Mouse (Mus musculus) ES-Bruce4 (cell line): Measurements from ENCODE around the gene Hbq1b. TPM values are rescaled to one million over a fixed set of nuclear protein-coding genes. Genes with fewer than 3 reads are reported as not detected.
A peak's percentile ranks its signal among the peaks of the same experiment; 100 is the strongest.

Experiments used
- H3K27ac ChIP-seq: 2 replicates; pipeline ENCODE4 v1.5.1; 2012; ENCODE audit warnings: low read length, inconsistent platforms; ENCODE audit not compliant: insufficient read depth
- H3K27me3 ChIP-seq: 2 replicates; pipeline ENCODE4 v1.6.1; 2012; ENCODE audit warnings: mild to moderate bottlenecking, low read length, inconsistent platforms; ENCODE audit not compliant: control insufficient read depth, poor library complexity, insufficient read depth, severe bottlenecking
- H3K36me3 ChIP-seq: 2 replicates; pipeline ENCODE4 v1.6.1; 2012; ENCODE audit warnings: inconsistent platforms, mild to moderate bottlenecking, low read length, moderate library complexity; ENCODE audit not compliant: control insufficient read depth, poor library complexity, insufficient read depth, severe bottlenecking
- H3K4me1 ChIP-seq: one replicate; pipeline ENCODE4 v1.8.1; 2011; ENCODE audit warnings: low read length; ENCODE audit not compliant: control insufficient read depth, insufficient read depth
- H3K4me3 ChIP-seq: 2 replicates; pipeline ENCODE4 v1.5.1; 2011; ENCODE audit warnings: low read depth, mild to moderate bottlenecking, low read length
- H3K9ac ChIP-seq: 2 replicates; pipeline ENCODE4 v1.6.1; 2012; ENCODE audit warnings: low read depth, mild to moderate bottlenecking, inconsistent platforms; ENCODE audit not compliant: poor library complexity, severe bottlenecking
- H3K9me3 ChIP-seq: replicated peaks from 2 replicates; pipeline ENCODE4 v1.6.1; 2012; ENCODE audit warnings: mild to moderate bottlenecking, low read length, inconsistent platforms; ENCODE audit not compliant: control insufficient read depth, poor library complexity, insufficient read depth, severe bottlenecking
- CTCF ChIP-seq: IDR thresholded peaks from one replicate; pipeline ENCODE4 v1.8.1; 2011; ENCODE audit warnings: low read depth, low read length
- EP300 ChIP-seq: IDR thresholded peaks from 2 replicates; pipeline ENCODE4 v1.6.1; 2011; ENCODE audit warnings: low read depth, low read length; ENCODE audit not compliant: insufficient read depth
- POLR2A ChIP-seq: IDR thresholded peaks from one replicate; pipeline ENCODE4 v1.8.1; 2011; ENCODE audit warnings: low read length; ENCODE audit not compliant: insufficient read depth
- polyA plus RNA-seq: library from polyadenylated mRNA; stranded (reverse); fragments of >200 nt; gene quantifications from 2 replicates; pipeline ENCODE4 v1.2.4, GENCODE M21; 2011; ENCODE audit warnings: low read depth; ENCODE audit not compliant: missing spikeins, insufficient read depth, insufficient read length

Hbq1b gene
- polyA plus RNA-seq, 1 experiment, result not detected

- Histone ChIP-seq H3K27me3 (no peaks in the 10 kb centered on the region), H3K4me3 (no peak overlapping the region), H3K36me3 (no peaks in the 10 kb centered on the region), H3K4me1 (no peaks in the 10 kb centered on the region), H3K9me3 (no peaks in the 10 kb centered on the region), H3K27ac (no peak overlapping the region), H3K9ac (no peak overlapping the region)
- no peak for TF ChIP-seq EP300
- no peak for TF ChIP-seq CTCF
Observed at GRCm38 (mm10) chr11:32320507-32321195, 33.9 kb downstream of the Hbq1b start.

- H3K4me1 ChIP-seq, result no peaks in the 10 kb centered on the region
Observed at GRCm38 (mm10) chr11:32321196-32321565, 34.4 kb downstream of the Hbq1b start.

GRCm38 (mm10) chr11:32324609-32325008 is 37.8 kb downstream of the Hbq1b start:
- Histone ChIP-seq H3K4me1 (no peaks in the 10 kb centered on the region), H3K27ac (no peak overlapping the region), H3K36me3 (no peaks in the 10 kb centered on the region), H3K9me3 (no peaks in the 10 kb centered on the region), H3K4me3 (no peak overlapping the region), H3K27me3 (no peaks in the 10 kb centered on the region), H3K9ac (no peak overlapping the region)
- TF ChIP-seq EP300 (no peak), CTCF (peak; percentile 88)

More at GRCm38 (mm10) chr11:32321196-32321565, 34.4 kb downstream of the Hbq1b start:
- no peaks in the 10 kb centered on the region for H3K9me3 ChIP-seq
- H3K4me3 ChIP-seq, result no peak overlapping the region
- no peak overlapping the region for H3K27ac ChIP-seq
- TF ChIP-seq EP300, result no peak
- peak; percentile 99 for TF ChIP-seq CTCF
- H3K9ac ChIP-seq, result no peak overlapping the region
- no peaks in the 10 kb centered on the region for H3K36me3 ChIP-seq
- H3K27me3 ChIP-seq, result no peaks in the 10 kb centered on the region

GRCm38 (mm10) chr11:32331075-32331474 is 44.3 kb downstream of the Hbq1b start:
- Histone ChIP-seq H3K36me3 (no peaks in the 10 kb centered on the region), H3K27ac (no peak overlapping the region)
- TF ChIP-seq EP300 (no peak), POLR2A (no peak), CTCF (no peak)

GRCm38 (mm10) chr11:32331861-32332260 is 45.1 kb downstream of the Hbq1b start:
- Histone ChIP-seq H3K27ac (no peak overlapping the region), H3K4me3 (no peak overlapping the region), H3K27me3 (no peaks in the 10 kb centered on the region; the same call in 1 of the 2 replicates), H3K36me3 (no peaks in the 10 kb centered on the region), H3K4me1 (no peaks in the 10 kb centered on the region), H3K9ac (no peak overlapping the region), H3K9me3 (no peaks in the 10 kb centered on the region)
- TF ChIP-seq CTCF (no peak), POLR2A (no peak), EP300 (no peak)

More at GRCm38 (mm10) chr11:32331075-32331474, 44.3 kb downstream of the Hbq1b start:
- Histone ChIP-seq H3K9ac (no peak overlapping the region), H3K9me3 (no peaks in the 10 kb centered on the region), H3K4me1 (no peaks in the 10 kb centered on the region), H3K4me3 (no peak overlapping the region), H3K27me3 (no peaks in the 10 kb centered on the region; the same call in 1 of the 2 replicates)

- Histone ChIP-seq H3K36me3 (no peaks in the 10 kb centered on the region), H3K27me3 (no peaks in the 10 kb centered on the region; the same call in 1 of the 2 replicates), H3K27ac (no peak overlapping the region), H3K4me1 (no peaks in the 10 kb centered on the region), H3K9me3 (no peaks in the 10 kb centered on the region), H3K9ac (no peak overlapping the region), H3K4me3 (no peak overlapping the region)
- TF ChIP-seq EP300 (no peak), POLR2A (no peak), CTCF (no peak)
Observed at GRCm38 (mm10) chr11:32333235-32333634, 46.5 kb downstream of the Hbq1b start.
